Mouse (Mus musculus): ENCODE results near the gene Pmfbp1.
"Not testable (repeated sequence)": the region's sequence is repeated elsewhere in the genome, so short reads cannot be mapped to it uniquely, and the experiment has no call there.

Pmfbp1 gene

DNA sequence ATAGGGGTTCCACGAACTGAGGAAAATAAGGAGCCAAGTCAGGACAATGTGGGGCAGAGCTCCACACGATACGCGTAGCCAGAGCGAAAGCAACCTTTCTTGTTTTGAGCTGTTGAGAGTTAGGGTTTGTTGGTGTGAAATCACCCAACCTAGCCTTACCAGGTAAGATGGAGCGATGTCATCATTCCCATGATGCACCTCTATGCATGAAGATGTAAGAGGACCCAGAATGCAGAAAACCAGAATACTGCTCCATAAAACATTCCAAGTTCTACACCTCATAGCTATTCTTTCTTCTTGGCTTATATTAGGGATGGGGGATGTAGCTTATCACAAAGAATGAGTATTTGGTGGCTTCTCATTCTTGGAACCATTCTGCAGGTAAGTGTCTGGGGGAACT, at the start of gene Pmfbp1:
Gene Pmfbp1 (plus strand): TSS at position 301 of the 400 bp plus-strand sequence.
- DNase-seq (ENCODE audit: low read depth) = no peak

DNA sequence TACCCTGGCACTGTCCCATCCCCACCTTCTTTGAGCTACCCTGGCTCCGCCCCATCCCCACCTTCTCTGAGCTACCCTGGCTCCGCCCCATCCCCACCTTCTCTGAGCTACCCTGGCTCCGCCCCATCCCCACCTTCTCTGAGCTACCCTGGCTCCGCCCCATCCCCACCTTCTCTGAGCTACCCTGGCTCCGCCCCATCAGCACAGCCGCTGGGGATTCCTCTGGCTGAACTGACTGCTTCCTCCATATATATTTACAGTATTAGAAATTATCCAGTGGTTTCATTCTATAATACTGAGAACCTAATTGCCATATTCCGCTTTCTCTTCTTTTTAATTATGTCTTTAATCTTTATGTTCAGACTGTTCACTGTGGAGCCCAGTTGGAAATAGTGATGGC, 46.9 kb upstream of the Pmfbp1 start:
- not testable (repeated sequence) for DNase-seq (ENCODE audit: low read depth)

GRCm38 (mm10) chr8:109451000-109451399, 42.8 kb upstream of the Pmfbp1 start:
- no peak for DNase-seq (ENCODE audit: low read depth)

DNA sequence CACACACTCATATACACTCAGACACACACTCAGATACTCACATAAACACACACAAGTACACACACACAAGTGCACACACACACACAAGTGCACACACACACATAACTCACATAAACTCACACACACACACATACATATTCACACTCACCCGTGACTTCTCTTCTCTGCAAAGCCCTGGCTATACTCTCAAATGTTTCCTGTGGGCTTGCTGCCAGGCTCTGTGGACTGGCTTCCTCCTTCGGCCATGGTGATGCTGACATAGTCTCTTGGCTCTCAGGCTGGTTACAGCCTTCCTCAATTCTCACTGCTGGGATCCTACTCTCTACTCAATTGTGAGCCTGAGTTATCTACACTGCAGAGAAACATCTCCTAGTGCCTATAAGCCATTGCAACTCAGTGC, 38.7 kb upstream of the Pmfbp1 start:
- no peak for DNase-seq (ENCODE audit: low read depth)

GRCm38 (mm10) chr8:109457387-109457786, 36.4 kb upstream of the Pmfbp1 start:
- no peak for DNase-seq (ENCODE audit: low read depth)

- DNase-seq (ENCODE audit: low read depth) = no peak
Observed at GRCm38 (mm10) chr8:109458580-109458979, 35.2 kb upstream of the Pmfbp1 start.

GRCm38 (mm10) chr8:109463075-109463474, 30.8 kb upstream of the Pmfbp1 start:
- DNase-seq (ENCODE audit: low read depth) = no peak

DNA sequence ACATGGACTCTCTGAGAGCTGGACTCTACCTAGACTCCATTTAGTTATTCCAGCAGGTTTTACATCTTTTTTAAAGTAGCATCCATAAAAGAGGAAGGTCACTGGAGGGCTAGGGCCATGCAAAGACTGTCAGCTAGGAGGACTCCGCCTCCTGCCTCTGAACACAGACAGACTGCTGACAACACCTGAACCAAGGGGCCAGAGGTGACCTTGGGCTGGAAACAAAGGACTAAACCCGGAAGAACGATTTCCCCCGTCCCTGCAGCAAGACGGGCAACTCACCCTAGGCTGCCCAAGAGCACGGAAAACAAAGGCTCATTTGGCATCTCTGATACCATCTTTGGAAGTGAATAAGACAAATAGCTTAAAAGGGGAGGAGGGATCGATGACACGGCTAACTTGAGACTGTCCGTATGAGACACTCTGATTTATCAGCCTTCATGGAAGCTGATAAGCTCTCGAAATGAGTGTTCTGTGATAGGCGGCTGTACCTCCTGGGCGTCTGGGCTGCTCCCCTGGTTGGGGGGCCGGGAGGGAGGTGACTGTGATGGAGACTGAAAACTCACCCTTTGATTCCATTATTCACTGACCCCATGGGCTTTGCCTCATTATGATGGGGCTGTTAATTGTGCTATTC, 30.0 kb upstream of the Pmfbp1 start:
- no peak for DNase-seq (ENCODE audit: low read depth)

DNA sequence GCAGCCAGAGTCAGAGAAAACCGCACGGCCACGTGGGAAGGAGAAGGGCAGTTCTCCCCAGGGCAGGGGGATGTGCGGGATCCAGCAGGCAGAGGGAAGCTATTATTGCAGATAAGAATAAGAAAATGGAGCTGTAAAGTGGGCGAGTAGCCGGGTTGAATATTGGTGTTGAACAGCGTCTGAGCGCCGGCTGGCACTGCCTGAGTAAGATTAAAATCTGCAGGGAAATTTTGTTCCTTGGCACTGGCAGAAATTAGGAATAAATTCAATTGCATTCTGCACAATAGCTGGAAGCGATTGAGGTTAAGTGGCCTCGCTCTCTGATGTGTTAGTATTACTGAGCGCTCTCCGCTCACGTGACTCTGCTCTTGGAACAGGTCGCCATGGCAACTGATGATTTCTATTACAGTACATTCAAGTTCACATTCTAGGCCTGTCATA, 29.4 kb upstream of the Pmfbp1 start:
- DNase-seq (ENCODE audit: low read depth) = no peak

DNA sequence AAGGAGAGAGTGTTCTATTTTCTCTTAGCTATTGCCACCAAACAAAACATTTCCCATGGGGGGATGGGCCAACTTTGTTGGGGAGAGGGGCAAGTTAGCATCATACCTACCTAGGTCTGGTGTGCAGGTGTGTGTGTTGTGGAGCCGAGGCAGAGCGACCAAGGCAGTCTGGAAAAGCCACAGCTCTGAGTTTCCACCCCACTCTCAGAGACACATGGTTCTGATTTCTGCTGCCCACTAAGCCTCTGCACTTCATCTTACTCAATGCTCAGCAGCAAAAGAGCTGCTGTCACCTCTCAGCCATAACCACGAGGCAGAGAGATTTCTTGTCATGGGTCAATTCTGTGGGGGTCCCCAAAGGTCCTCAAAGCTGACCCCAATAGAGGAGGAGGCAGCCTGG, 28.8 kb upstream of the Pmfbp1 start:
- no peak for DNase-seq (ENCODE audit: low read depth)

GRCm38 (mm10) chr8:109465761-109466160, 28.1 kb upstream of the Pmfbp1 start:
- DNase-seq (ENCODE audit: low read depth) = no peak

- DNase-seq (ENCODE audit: low read depth) = no peak
Observed at GRCm38 (mm10) chr8:109467516-109467915, 26.3 kb upstream of the Pmfbp1 start.

DNA sequence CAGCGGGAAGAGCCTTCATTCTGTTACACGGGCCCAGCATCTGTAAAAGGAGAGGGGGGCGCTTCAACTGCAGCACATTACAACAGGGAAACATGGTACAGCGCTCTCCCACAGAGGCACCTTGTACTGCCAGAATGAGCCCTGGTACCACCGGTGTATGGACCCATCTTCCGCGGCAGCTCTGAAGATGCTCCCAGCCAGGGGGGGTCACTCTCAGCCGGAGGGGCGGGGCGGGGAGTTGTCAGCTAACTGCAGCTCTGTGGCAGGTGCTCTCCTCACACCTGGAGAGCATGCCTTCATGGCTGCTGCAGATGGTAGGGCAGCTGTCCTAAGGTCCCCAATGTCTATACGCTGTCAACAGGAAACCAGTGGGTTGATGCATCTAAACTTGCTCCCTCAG, 25.7 kb upstream of the Pmfbp1 start:
- no peak for DNase-seq (ENCODE audit: low read depth)

- no peak for DNase-seq (ENCODE audit: low read depth)
Observed at GRCm38 (mm10) chr8:109471876-109472275, 22.0 kb upstream of the Pmfbp1 start.

- DNase-seq (ENCODE audit: low read depth) = no peak
Observed at GRCm38 (mm10) chr8:109472400-109472799, 21.4 kb upstream of the Pmfbp1 start.

GRCm38 (mm10) chr8:109474442-109475121, 19.2 kb upstream of the Pmfbp1 start:
- DNase-seq (ENCODE audit: low read depth) = no peak

GRCm38 (mm10) chr8:109475436-109475835, 18.4 kb upstream of the Pmfbp1 start:
- DNase-seq (ENCODE audit: low read depth) = no peak

- DNase-seq (ENCODE audit: low read depth) = no peak
Observed at GRCm38 (mm10) chr8:109478586-109478985, 15.2 kb upstream of the Pmfbp1 start.

DNA sequence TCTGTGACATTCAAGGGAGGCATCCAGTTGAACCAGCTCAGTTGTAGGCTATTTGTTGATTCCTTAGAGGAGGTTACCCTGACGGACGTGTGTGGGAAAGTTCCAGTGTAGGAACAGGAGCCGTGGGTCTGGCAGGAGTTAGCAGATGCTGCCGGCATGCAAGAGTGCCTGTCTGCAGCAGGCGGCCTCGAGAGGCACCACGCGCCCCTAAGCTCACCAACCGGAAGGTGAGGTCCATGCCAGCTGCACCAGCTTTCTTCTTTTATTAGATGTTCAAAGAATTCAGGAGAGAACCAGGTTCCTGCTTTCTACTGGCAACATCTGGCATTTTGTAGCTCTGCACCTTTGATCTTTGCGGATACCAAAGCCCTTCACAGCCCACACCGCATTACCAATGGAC, 9.1 kb upstream of the Pmfbp1 start:
- DNase-seq (ENCODE audit: low read depth) = no peak

- DNase-seq (ENCODE audit: low read depth) = no peak
Observed at GRCm38 (mm10) chr8:109485530-109485929, 8.3 kb upstream of the Pmfbp1 start.

- no peak for DNase-seq (ENCODE audit: low read depth)
Observed at GRCm38 (mm10) chr8:109492785-109493184, 1.0 kb upstream of the Pmfbp1 start.

GRCm38 (mm10) chr8:109494601-109495000, 774 bp downstream of the Pmfbp1 start:
- no peak for DNase-seq (ENCODE audit: low read depth)

GRCm38 (mm10) chr8:109497431-109497830, 3.6 kb downstream of the Pmfbp1 start:
- no peak for DNase-seq (ENCODE audit: low read depth)

Data from c-Kit-positive CD71-positive TER-119-negative erythroid progenitor cells, embryonic 14.5 days (primary cell).